Mouse (Mus musculus) ES-E14 (cell line): ENCODE results near the gene Bend5. TPM values are rescaled to one million over a fixed set of nuclear protein-coding genes. Genes with fewer than 3 reads are reported as not detected.

Source experiments
- DNase-seq: peaks from one replicate; pipeline ENCODE4 v3.0.0-alpha.2; 2013; ENCODE audit warnings: low read depth, low spot score
- H3K27ac ChIP-seq: 2 replicates; pipeline ENCODE4 v1.5.1; 2012; ENCODE audit warnings: low read depth, mild to moderate bottlenecking, low read length, moderate library complexity, mixed read lengths; ENCODE audit not compliant: poor library complexity, insufficient read depth, severe bottlenecking
- H3K36me3 ChIP-seq: 2 replicates; pipeline ENCODE4 v1.6.1; 2012; ENCODE audit warnings: mild to moderate bottlenecking, low read length, moderate library complexity, mixed read lengths; ENCODE audit not compliant: control insufficient read depth, poor library complexity, insufficient read depth, severe bottlenecking
- H3K4me1 ChIP-seq, 2 experiments: fragments of 150-350 bp in 1 of 2; sonication (generic) in 1 of 2; 2 replicates each; pipeline ENCODE4 v1.6.1; 2012; ENCODE audit warnings: low read length in 2 of 2, mild to moderate bottlenecking in 1 of 2, mixed read lengths in 1 of 2; ENCODE audit not compliant: control insufficient read depth in 2 of 2, insufficient read depth in 2 of 2, poor library complexity in 1 of 2
- H3K4me3 ChIP-seq, 2 experiments: fragments of 150-350 bp in 1 of 2; sonication (generic) in 1 of 2; 2 replicates each; pipeline ENCODE4 v1.5.1; 2012; ENCODE audit warnings: low read length in 2 of 2, low read depth in 1 of 2, mild to moderate bottlenecking in 1 of 2, mixed read lengths in 1 of 2; ENCODE audit not compliant: insufficient read depth in 1 of 2, poor library complexity in 1 of 2, severe bottlenecking in 1 of 2
- H3K9ac ChIP-seq: 2 replicates; pipeline ENCODE4 v1.6.1; 2012; ENCODE audit warnings: low read depth, mild to moderate bottlenecking, low read length, mixed read lengths; ENCODE audit not compliant: poor library complexity, insufficient read depth, severe bottlenecking
- H3K9me3 ChIP-seq: fragments of 150-350 bp; sonication (generic); 2 replicates; pipeline ENCODE4 v1.6.1; 2012; ENCODE audit warnings: low read depth, mild to moderate bottlenecking, low read length; ENCODE audit not compliant: control insufficient read depth, insufficient read depth
- CHD2 ChIP-seq: IDR thresholded peaks from 2 replicates; pipeline ENCODE4 v1.6.1; 2014; ENCODE audit warnings: mild to moderate bottlenecking, low read depth, low read length, inconsistent platforms
- HCFC1 ChIP-seq: IDR thresholded peaks from 2 replicates; pipeline ENCODE4 v1.6.1; 2012; ENCODE audit warnings: low read length, inconsistent platforms, borderline replicate concordance; ENCODE audit not compliant: insufficient read depth
- MAFK ChIP-seq: IDR thresholded peaks from 2 replicates; pipeline ENCODE4 v1.6.1; 2014; ENCODE audit warnings: mild to moderate bottlenecking, low read depth, low read length, inconsistent platforms; ENCODE audit not compliant: insufficient read depth
- ZC3H11A ChIP-seq: IDR thresholded peaks from 2 replicates; pipeline ENCODE4 v1.6.1; 2012; ENCODE audit warnings: low read depth, mild to moderate bottlenecking, inconsistent platforms, low read length, borderline replicate concordance
- ZNF384 ChIP-seq: IDR thresholded peaks from 2 replicates; pipeline ENCODE4 v1.6.1; 2012; ENCODE audit warnings: low read depth, low read length, inconsistent platforms
- in situ Hi-C, 2 experiments: fragments of 600-800 bp; cut with MboI; formaldehyde crosslinking; loops; one replicate each; pipeline ENCODE4 v1.15.1; 2025; ENCODE audit warnings: low sequenced_read_pairs in 2 of 2, inconsistent platforms in 1 of 2; ENCODE audit not compliant: unreplicated experiment in 2 of 2
- total RNA-seq: library from RNA; depleted of rRNA; stranded (reverse); fragments of 300-350 nt; gene quantifications from 2 replicates; pipeline ENCODE4 v1.2.3, GENCODE M21; 2012

Gene Bend5
- total RNA-seq, 1 experiment = 6.9 TPM

- Histone ChIP-seq H3K4me1 (no peaks in the 10 kb centered on the region), H3K9ac (no peak overlapping the region), H3K27ac (no peak overlapping the region), H3K4me3 (no peak overlapping the region), H3K36me3 (no peaks in the 10 kb centered on the region), H3K9me3 (no peaks in the 10 kb centered on the region)
- TF ChIP-seq ZNF384 = no peak
- TF ChIP-seq CHD2 = no peak
- TF ChIP-seq MAFK = no peak
- TF ChIP-seq ZC3H11A = no peak
- TF ChIP-seq HCFC1 = no peak
- no peak for DNase-seq
- in situ Hi-C loops = no loop called here
Observed at GRCm38 (mm10) chr4:111448586-111448985, 33.8 kb downstream of the Bend5 start.

GRCm38 (mm10) chr4:111449442-111450199 is 34.8 kb downstream of the Bend5 start:
- in situ Hi-C loops = no loop called here
- Histone ChIP-seq H3K9me3 (no peaks in the 10 kb centered on the region), H3K9ac (no peak overlapping the region), H3K36me3 (peaks cover 5% of the 10 kb centered on the region), H3K27ac (no peak overlapping the region), H3K4me1 (no peaks in the 10 kb centered on the region), H3K4me3 (no peak overlapping the region)
- no peak for TF ChIP-seq MAFK
- no peak for DNase-seq

- TF ChIP-seq MAFK = no peak
- TF ChIP-seq ZC3H11A = no peak
- TF ChIP-seq CHD2 = no peak
- TF ChIP-seq ZNF384 = no peak
- in situ Hi-C loops = no loop called here
- H3K9ac ChIP-seq = no peak overlapping the region
- no peak overlapping the region for H3K4me3 ChIP-seq
- no peak for DNase-seq
- peaks cover 5% of the 10 kb centered on the region for H3K36me3 ChIP-seq
- H3K4me1 ChIP-seq = no peaks in the 10 kb centered on the region
- no peaks in the 10 kb centered on the region for H3K9me3 ChIP-seq
- no peak overlapping the region for H3K27ac ChIP-seq
Observed at GRCm38 (mm10) chr4:111451283-111451918, 36.6 kb downstream of the Bend5 start.

- Histone ChIP-seq H3K4me1 (no peaks in the 10 kb centered on the region), H3K9me3 (no peaks in the 10 kb centered on the region), H3K4me3 (no peak overlapping the region), H3K9ac (no peak overlapping the region), H3K27ac (no peak overlapping the region), H3K36me3 (peaks cover 5% of the 10 kb centered on the region)
- in situ Hi-C loops = no loop called here
- DNase-seq = no peak
- TF ChIP-seq HCFC1 (no peak), ZNF384 (no peak), ZC3H11A (no peak), CHD2 (no peak), MAFK (no peak)
Observed at GRCm38 (mm10) chr4:111452192-111452591, 37.4 kb downstream of the Bend5 start.
